ENCODE assay signal across 8 mouse cellular contexts in genomic region chr7:100187601-100188000, GRCm38 (mm10). TPM values are rescaled to one million over a fixed set of nuclear protein-coding genes. Genes with fewer than 3 reads are reported as not detected.
DNase-seq lines count a peak whose midpoint lies in the region; ATAC-seq and TF ChIP-seq lines count a peak whose summit lies in the region.

No protein-coding gene starts in this region.

- no peak for TF ChIP-seq EP300 in heart, postnatal 0 days (IDR thresholded peaks at IDR 0.05; ENCODE audit: low read depth)
- TF ChIP-seq EP300 in CH12.LX (IDR thresholded peaks at IDR 0.05; ENCODE audit: low read length) = no peak

- H3K27me3 ChIP-seq in heart, postnatal 0 days (ENCODE audit: control insufficient read depth, insufficient read depth, low read length) = 0 out of 2 replicates have a peak, but pooled peaks cover 3% of the 10 kb centered on the region
- 0 out of 2 replicates have a peak, but pooled peaks cover 2% of the 10 kb centered on the region for H3K27me3 ChIP-seq in heart, embryonic 11.5 days (ENCODE audit: control insufficient read depth, insufficient read depth, low read length)
- H3K27me3 ChIP-seq in CH12.LX (replicated peaks) = peaks cover 5% of the 10 kb centered on the region
- H3K27me3 ChIP-seq in midbrain, embryonic 14.5 days (ENCODE audit: control insufficient read depth, insufficient read depth, low read length) = no peaks in the 10 kb centered on the region

- H3K4me2 ChIP-seq in heart, postnatal 0 days (ENCODE audit: low read depth, low read length) = no peak overlapping the region
- no peak overlapping the region for H3K4me2 ChIP-seq in heart, embryonic 11.5 days
- no peak overlapping the region for H3K4me2 ChIP-seq in CH12.LX (ENCODE audit: insufficient read depth, low read depth, poor library complexity, severe bottlenecking)
- H3K4me2 ChIP-seq in midbrain, embryonic 14.5 days (ENCODE audit: low read length) = no peak overlapping the region

- no peaks in the 10 kb centered on the region for H3K36me3 ChIP-seq in heart, postnatal 0 days (replicated peaks; ENCODE audit: control insufficient read depth, insufficient read depth, low read length)
- H3K36me3 ChIP-seq in heart, embryonic 11.5 days (ENCODE audit: control insufficient read depth, insufficient read depth, low read length) = no peaks in the 10 kb centered on the region
- H3K36me3 ChIP-seq in CH12.LX (replicated peaks in 1 of 2; ENCODE audit: control insufficient read depth in 1 of 2, insufficient read depth in 1 of 2, low read length in 1 of 2) = no peaks in the 10 kb centered on the region
- H3K36me3 ChIP-seq in midbrain, embryonic 14.5 days (ENCODE audit: control insufficient read depth, insufficient read depth, low read length) = no peaks in the 10 kb centered on the region

- no peak overlapping the region for H3K27ac ChIP-seq in heart, postnatal 0 days (ENCODE audit: low read depth)
- H3K27ac ChIP-seq in heart, embryonic 11.5 days (ENCODE audit: low read depth, low read length) = no peak overlapping the region
- no peak overlapping the region for H3K27ac ChIP-seq in CH12.LX (ENCODE audit: insufficient read depth, low read depth)
- H3K27ac ChIP-seq in midbrain, embryonic 14.5 days (replicated peaks; ENCODE audit: low read depth, low read length) = no peak overlapping the region

- DNase-seq in heart, postnatal 0 days (ENCODE audit: low spot score) = peak; percentile 30
- peak; percentile 60 for DNase-seq in CH12.LX (ENCODE audit: extremely low read depth)
- DNase-seq in adrenal gland, postnatal 25 days = peak; percentile 42
- peak; percentile 43 for DNase-seq in forelimb bud, embryonic 11.5 days (ENCODE audit: low read depth, low spot score)
- DNase-seq in layer of hippocampus, postnatal 14 days (ENCODE audit: low spot score in 2 of 2) = peak; percentile 33 to 46
- peak; percentile 83 for DNase-seq in midbrain, embryonic 14.5 days
- DNase-seq in thymus, postnatal 4 days = peak; percentile 73

- H3K79me2 ChIP-seq in CH12.LX (replicated peaks; ENCODE audit: control insufficient read depth, extremely low read depth, insufficient read depth, poor library complexity, severe bottlenecking) = no peaks in the 10 kb centered on the region

- no peak overlapping the region for H3K4me3 ChIP-seq in heart, postnatal 0 days (ENCODE audit: low read depth, low read length)
- no peak overlapping the region for H3K4me3 ChIP-seq in heart, embryonic 11.5 days (ENCODE audit: low read depth, low read length)
- H3K4me3 ChIP-seq in CH12.LX (replicated peaks in 1 of 3; ENCODE audit: low read depth in 2 of 3, low read length in 2 of 3, poor library complexity in 1 of 3) = no peak overlapping the region
- H3K4me3 ChIP-seq in midbrain, embryonic 14.5 days (replicated peaks; ENCODE audit: low read depth, low read length) = no peak overlapping the region

- dilution Hi-C loops in CH12.LX (cut with MboI; ENCODE audit: extremely low pct_ligation_motif_present, extremely low pct_unique_long_range_greater_than_20kb, low sequenced_read_pairs) = no loop called here

- in situ Hi-C loops in CH12.LX (cut with MboI; ENCODE audit: low pct_ligation_motif_present, low pct_unique_long_range_greater_than_20kb, low sequenced_read_pairs) = loop anchor here (25.0 kb wide), 1 partner anchor 175 kb away; the partner anchor contains the start of gene Chrdl2

- H3K9me3 ChIP-seq in heart, postnatal 0 days (replicated peaks; ENCODE audit: control insufficient read depth, low read length) = no peaks in the 10 kb centered on the region
- H3K9me3 ChIP-seq in heart, embryonic 11.5 days (replicated peaks; ENCODE audit: control insufficient read depth, low read length) = no peaks in the 10 kb centered on the region
- no peaks in the 10 kb centered on the region for H3K9me3 ChIP-seq in CH12.LX (replicated peaks; ENCODE audit: low read length)
- H3K9me3 ChIP-seq in midbrain, embryonic 14.5 days (ENCODE audit: control insufficient read depth, low read length) = no peaks in the 10 kb centered on the region

- 16% methylated on average over 7 of the region's 7 CpGs for WGBS in heart, postnatal 0 days
- WGBS in heart, embryonic 11.5 days (ENCODE audit: insufficient replicate concordance) = 19% methylated on average over 7 of the region's 7 CpGs
- 26% methylated on average over 7 of the region's 7 CpGs for WGBS in midbrain, embryonic 14.5 days

- no peak for TF ChIP-seq POLR2A in CH12.LX (IDR thresholded peaks at IDR 0.05; ENCODE audit: low read depth, low read length)

- ATAC-seq in heart, postnatal 0 days (ENCODE audit: insufficient read depth, low read depth) = no peak
- ATAC-seq in heart, embryonic 11.5 days (replicated peaks; ENCODE audit: insufficient number of reproducible peaks, low FRiP score, low TSS enrichment) = no peak
- ATAC-seq in midbrain, embryonic 14.5 days (ENCODE audit: low FRiP score, low TSS enrichment) = no peak

- peak; percentile 78 for TF ChIP-seq RAD21 in CH12.LX (IDR thresholded peaks at IDR 0.05; ENCODE audit: low read depth, low read length)

- no peaks in the 10 kb centered on the region for H3K4me1 ChIP-seq in heart, postnatal 0 days (ENCODE audit: control insufficient read depth, insufficient read depth)
- H3K4me1 ChIP-seq in heart, embryonic 11.5 days (ENCODE audit: control insufficient read depth, insufficient read depth, low read length) = no peaks in the 10 kb centered on the region
- H3K4me1 ChIP-seq in CH12.LX (ENCODE audit: control insufficient read depth in 1 of 2, insufficient read depth in 2 of 2) = 0 out of 4 replicates have a peak, but pooled peaks cover 0 to 4% of the 10 kb centered on the region in 2 experiments
- no peaks in the 10 kb centered on the region for H3K4me1 ChIP-seq in midbrain, embryonic 14.5 days (ENCODE audit: control insufficient read depth, insufficient read depth, low read length)

- peak; percentile 81 for TF ChIP-seq CTCF in heart, postnatal 0 days (IDR thresholded peaks at IDR 0.05; ENCODE audit: low read depth)
- TF ChIP-seq CTCF in CH12.LX (conservative IDR thresholded peaks at IDR 0.05 in 1 of 2, IDR thresholded peaks at IDR 0.05 in 1 of 2; ENCODE audit: low read depth in 2 of 2, low read length in 2 of 2) = peak; percentile 76 to 84

- H3K9ac ChIP-seq in heart, postnatal 0 days (replicated peaks; ENCODE audit: low read depth, low read length) = no peak overlapping the region
- H3K9ac ChIP-seq in heart, embryonic 11.5 days (ENCODE audit: low read depth, low read length) = no peak overlapping the region
- H3K9ac ChIP-seq in CH12.LX (ENCODE audit: insufficient read depth, low read depth) = no peak overlapping the region
- no peak overlapping the region for H3K9ac ChIP-seq in midbrain, embryonic 14.5 days (replicated peaks; ENCODE audit: low read length)

TF ChIP-seq in CH12.LX, 34 proteins besides CTCF, POLR2A, EP300 and RAD21:
- TF ChIP-seq SMC3 (IDR thresholded peaks at IDR 0.05; ENCODE audit: low read depth, low read length) (peak; percentile 91), ZC3H11A (IDR thresholded peaks at IDR 0.05; ENCODE audit: low read depth, low read length) (peak; percentile 41; the same call in 1 of the 2 replicates), CHD1 (IDR thresholded peaks at IDR 0.05; ENCODE audit: low read depth, low read length) (no peak)

RNA-seq across cellular contexts. Expression of gene Kcne3, which starts 11.3 kb away (rescaled TPM):
- total RNA-seq in heart, postnatal 0 days (2014; rRNA removed; ENCODE audit: low replicate concordance) = 0.99 and 33.0 TPM in 2 replicates
- 3.3 and 4.2 TPM in 2 replicates for polyA plus RNA-seq in heart, postnatal 0 days (2015; fragmentation: Nextera tagmentation; extraction: Ambion mirVana)
- polyA plus RNA-seq in heart, embryonic 11.5 days (2014; fragmentation: Nextera tagmentation; extraction: Ambion mirVana) = 5.7 and 5.9 TPM in 2 replicates
- total RNA-seq in CH12.LX (2012; rRNA removed) = not detected in 2 replicates
- not detected in 2 replicates for total RNA-seq in CH12.LX (2014; rRNA removed)
- polyA plus RNA-seq in CH12.LX (2012; ENCODE audit: insufficient read length, low read depth) = not detected in 2 replicates
- total RNA-seq in adrenal gland, postnatal 25 days (2021) = 0.85 and 1.3 TPM in 2 replicates
- total RNA-seq in layer of hippocampus, postnatal 14 days (2021) = not detected
- polyA plus RNA-seq in midbrain, embryonic 14.5 days (2014; fragmentation: Nextera tagmentation; extraction: Ambion mirVana) = 0.58 and 0.89 TPM in 2 replicates

RNA-seq across cellular contexts. Expression of gene Lipt2, which starts 28.5 kb away (rescaled TPM):
- total RNA-seq in heart, postnatal 0 days (2014; rRNA removed; ENCODE audit: low replicate concordance) = 13.3 and 28.7 TPM in 2 replicates
- 10.4 and 10.7 TPM in 2 replicates for polyA plus RNA-seq in heart, postnatal 0 days (2015; fragmentation: Nextera tagmentation; extraction: Ambion mirVana)
- polyA plus RNA-seq in heart, embryonic 11.5 days (2014; fragmentation: Nextera tagmentation; extraction: Ambion mirVana) = 12.8 and 17.3 TPM in 2 replicates
- total RNA-seq in CH12.LX (2012; rRNA removed) (5.3 and 5.7 TPM in 2 replicates), CH12.LX (2014; rRNA removed) (15.0 and 15.4 TPM in 2 replicates)
- polyA plus RNA-seq in CH12.LX (2012; ENCODE audit: insufficient read length, low read depth) = 7.7 and 10.3 TPM in 2 replicates
- total RNA-seq in adrenal gland, postnatal 25 days (2021) = 6.1 and 6.2 TPM in 2 replicates
- 1 to 10 TPM; 4.8 to 6.5 TPM for total RNA-seq in layer of hippocampus, postnatal 14 days (2021)
- 20.1 and 21.8 TPM in 2 replicates for polyA plus RNA-seq in midbrain, embryonic 14.5 days (2014; fragmentation: Nextera tagmentation; extraction: Ambion mirVana)

RNA-seq across cellular contexts. Expression of gene Pgm2l1, which starts 39.6 kb away (rescaled TPM):
- total RNA-seq in heart, postnatal 0 days (2014; rRNA removed; ENCODE audit: low replicate concordance) = 2.6 and 3.5 TPM in 2 replicates
- polyA plus RNA-seq in heart, postnatal 0 days (2015; fragmentation: Nextera tagmentation; extraction: Ambion mirVana) = 0.56 and 0.89 TPM in 2 replicates
- 2.2 and 2.6 TPM in 2 replicates for polyA plus RNA-seq in heart, embryonic 11.5 days (2014; fragmentation: Nextera tagmentation; extraction: Ambion mirVana)
- 1.2 and 1.3 TPM in 2 replicates for total RNA-seq in CH12.LX (2012; rRNA removed)
- total RNA-seq in CH12.LX (2014; rRNA removed) = 3.9 and 4.1 TPM in 2 replicates
- 3.4 and 3.5 TPM in 2 replicates for polyA plus RNA-seq in CH12.LX (2012; ENCODE audit: insufficient read length, low read depth)
- total RNA-seq in adrenal gland, postnatal 25 days (2021) = 8.3 and 12.8 TPM in 2 replicates
- total RNA-seq in layer of hippocampus, postnatal 14 days (2021) = 100 to 1,000 TPM; 313 to 349 TPM
- polyA plus RNA-seq in midbrain, embryonic 14.5 days (2014; fragmentation: Nextera tagmentation; extraction: Ambion mirVana) = 30.3 and 38.3 TPM in 2 replicates

Comparison
In these comparisons a context has a peak if more than half of its experiments do, and no peak if none do; other contexts are left out.
1. DNase-seq: peak in every context shown above with its lines; median percentile 83 in midbrain, embryonic 14.5 days; 73 in thymus, postnatal 4 days; 60 in CH12.LX; 43 in forelimb bud, embryonic 11.5 days; 42 in adrenal gland, postnatal 25 days; 40 in layer of hippocampus, postnatal 14 days; 30 in heart, postnatal 0 days.
2. RNA of gene Pgm2l1, which starts 39.6 kb away (total RNA-seq): 313 to 349 TPM in layer of hippocampus, postnatal 14 days; 8.3 to 12.8 TPM in adrenal gland, postnatal 25 days, 1.2 to 4.1 TPM in CH12.LX and 2.6 to 3.5 TPM in heart, postnatal 0 days; every median in the first group is over 10 times any median in the second.